Mouse (Mus musculus) spleen, adult 2 months (tissue): Measurements from ENCODE around the gene Mybpc2.

Source experiments
- CTCF ChIP-seq: fragments of 200-500 bp; IDR thresholded peaks from 2 replicates; pipeline ENCODE4 v1.5.1; 2011; ENCODE audit warnings: mild to moderate bottlenecking, inconsistent platforms; ENCODE audit not compliant: insufficient read depth, insufficient read length, insufficient replicate concordance; ENCODE audit errors: extremely low read depth
- POLR2A ChIP-seq: fragments of 200-500 bp; IDR thresholded peaks from 2 replicates; pipeline ENCODE4 v1.6.1; 2011; ENCODE audit warnings: low read depth, low read length, inconsistent platforms

DNA sequence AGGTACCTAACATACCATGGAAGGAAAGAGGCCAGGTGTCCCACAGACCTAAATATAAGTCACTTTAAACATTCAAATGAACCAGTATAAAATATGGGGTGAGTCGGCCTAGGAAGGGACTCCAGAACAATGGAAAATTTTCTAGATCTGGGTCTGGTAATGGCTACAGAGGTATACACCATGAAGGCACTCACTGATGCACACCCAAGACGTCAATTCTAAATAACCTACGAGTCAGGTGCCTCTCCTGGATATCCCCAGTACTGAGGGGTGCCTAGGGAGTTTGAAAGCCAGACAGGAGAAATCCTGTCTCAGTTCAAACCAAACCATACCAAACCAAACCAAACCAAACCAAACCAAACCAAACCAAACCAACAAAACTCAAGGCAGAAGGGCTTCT lies 6.1 kb upstream of the Mybpc2 start:
- no peak for TF ChIP-seq POLR2A
- TF ChIP-seq CTCF: no peak
